Mouse (Mus musculus) urinary bladder, postnatal 10 days (tissue): ENCODE measurements around the gene Chd5.
A peak's percentile ranks its signal among the peaks of the same experiment; 100 is the strongest.

ENCODE experiments used
- DNase-seq: peaks from one replicate; pipeline ENCODE4 v3.0.0; 2022; ENCODE audit warnings: low spot score

Gene Chd5

DNA sequence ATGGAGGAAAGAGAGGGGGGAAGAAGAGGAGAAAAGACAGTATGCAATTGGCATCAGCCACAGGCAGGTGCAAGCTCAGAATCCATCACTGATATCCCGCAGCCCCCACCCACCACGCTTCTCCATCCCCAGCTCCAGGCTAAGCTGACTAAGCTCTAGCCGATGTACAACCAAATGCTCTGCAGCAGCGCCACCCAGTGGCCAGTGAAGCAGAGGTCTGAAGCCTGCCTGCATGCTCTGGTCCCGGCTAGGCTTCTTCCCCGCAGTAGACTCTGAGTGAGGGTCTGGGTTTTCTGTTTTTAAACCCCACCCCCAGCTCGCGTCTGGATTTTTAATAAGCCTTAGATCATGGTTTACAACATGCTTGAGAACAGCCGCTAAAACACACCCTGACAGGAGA, 96.4 kb downstream of the Chd5 start:
- peak; percentile 66 for DNase-seq

DNA sequence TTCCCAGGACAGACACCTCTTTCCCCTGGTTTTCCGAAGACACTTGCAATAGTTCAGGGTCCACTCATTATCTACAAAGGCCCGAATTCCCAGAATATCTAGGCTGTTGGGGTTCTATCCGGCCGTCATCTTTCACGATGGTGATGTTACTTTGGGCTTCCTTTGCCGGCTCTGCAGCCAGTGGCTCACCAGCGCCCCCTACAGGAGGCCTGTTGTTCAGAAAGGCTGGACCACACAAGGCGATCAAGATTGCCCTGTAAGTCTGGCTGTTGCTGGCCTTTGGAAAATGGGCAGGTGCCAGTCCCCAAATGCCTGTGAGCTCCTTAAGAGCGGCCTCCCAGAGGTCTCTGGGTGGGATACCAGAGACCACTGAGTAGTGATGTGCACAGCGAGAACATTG, 96.8 kb downstream of the Chd5 start:
- DNase-seq: peak; percentile 35
